Mouse (Mus musculus) limb, embryonic 14.5 days (tissue): Measurements from ENCODE around the gene Clec3a. TPM values are rescaled to one million over a fixed set of nuclear protein-coding genes. Genes with fewer than 3 reads are reported as not detected.

Experiments used
- ATAC-seq: fragments of 200-750 bp; cut with Nextera tagmentation; 2 replicates; pipeline ENCODE4 v1.8.0; 2017; ENCODE audit warnings: low read depth, moderate number of reproducible peaks, moderate TSS enrichment; ENCODE audit not compliant: low FRiP score
- DNase-seq: peaks from one replicate; pipeline ENCODE4 v3.0.0-alpha.2; 2015; ENCODE audit warnings: low spot score
- H3K27ac ChIP-seq: fragments of 300-500 bp; sonication (generic); replicated peaks from 2 replicates; pipeline ENCODE4 v1.5.1; 2014; ENCODE audit warnings: low read depth, mild to moderate bottlenecking, low read length, moderate library complexity, mixed read lengths
- H3K27me3 ChIP-seq: fragments of 300-500 bp; sonication (generic); 2 replicates; pipeline ENCODE4 v1.6.1; 2014; ENCODE audit warnings: low read length, mixed read lengths; ENCODE audit not compliant: control insufficient read depth, insufficient read depth
- H3K36me3 ChIP-seq: fragments of 300-500 bp; sonication (generic); 2 replicates; pipeline ENCODE4 v1.6.1; 2014; ENCODE audit warnings: mild to moderate bottlenecking, low read length, moderate library complexity, mixed read lengths; ENCODE audit not compliant: control insufficient read depth, insufficient read depth
- H3K4me1 ChIP-seq: fragments of 300-500 bp; sonication (generic); 2 replicates; pipeline ENCODE4 v1.6.1; 2014; ENCODE audit warnings: antibody characterized with exemption, low read length, mixed read lengths; ENCODE audit not compliant: control insufficient read depth, insufficient read depth
- H3K4me2 ChIP-seq: fragments of 300-500 bp; sonication (generic); replicated peaks from 2 replicates; pipeline ENCODE4 v1.6.1; 2014; ENCODE audit warnings: low read depth, mild to moderate bottlenecking, low read length, moderate library complexity; ENCODE audit not compliant: severe bottlenecking
- H3K4me3 ChIP-seq: fragments of 300-500 bp; sonication (generic); replicated peaks from 2 replicates; pipeline ENCODE4 v1.5.1; 2014; ENCODE audit warnings: low read length
- H3K9ac ChIP-seq: fragments of 300-500 bp; sonication (generic); 2 replicates; pipeline ENCODE4 v1.6.1; 2014; ENCODE audit warnings: mild to moderate bottlenecking, low read depth, low read length, moderate library complexity; ENCODE audit not compliant: severe bottlenecking
- H3K9me3 ChIP-seq: fragments of 300-500 bp; sonication (generic); 2 replicates; pipeline ENCODE4 v1.6.1; 2016; ENCODE audit warnings: low read length; ENCODE audit not compliant: control insufficient read depth
- POLR2A ChIP-seq: fragments of 200-500 bp; IDR thresholded peaks from 2 replicates; pipeline ENCODE4 v1.8.0; 2012; ENCODE audit warnings: inconsistent platforms, mild to moderate bottlenecking, moderate library complexity, borderline replicate concordance; ENCODE audit not compliant: insufficient read depth, insufficient read length; ENCODE audit errors: extremely low read depth
- WGBS: fragments of 180-500 bp; shearing (Covaris S2); extraction: QIAGEN DNeasy Blood & Tissue Kit; methylation state at CpG from one replicate; pipeline ENCODE4 v1.1.7; 2014; 5-methylcytosine and 5-hydroxymethylcytosine counted together
- polyA plus RNA-seq, 2 experiments: library from polyadenylated mRNA; depleted of rRNA in 1 of 2; stranded (reverse) in 1 of 2; unstranded in 1 of 2; fragments of >200 nt; fragmentation: Nextera tagmentation in 1 of 2; extraction: Ambion mirVana in 1 of 2; gene quantifications; 2 replicates each; pipeline versions ENCODE4 v1.2.1 to v1.2.3; 2012 to 2014

Clec3a gene
- polyA plus RNA-seq (2012; rRNA removed) (8.3 TPM in 2 replicates), polyA plus RNA-seq (2014; fragmentation: Nextera tagmentation; extraction: Ambion mirVana) (2.3 and 3.4 TPM in 2 replicates)

DNA sequence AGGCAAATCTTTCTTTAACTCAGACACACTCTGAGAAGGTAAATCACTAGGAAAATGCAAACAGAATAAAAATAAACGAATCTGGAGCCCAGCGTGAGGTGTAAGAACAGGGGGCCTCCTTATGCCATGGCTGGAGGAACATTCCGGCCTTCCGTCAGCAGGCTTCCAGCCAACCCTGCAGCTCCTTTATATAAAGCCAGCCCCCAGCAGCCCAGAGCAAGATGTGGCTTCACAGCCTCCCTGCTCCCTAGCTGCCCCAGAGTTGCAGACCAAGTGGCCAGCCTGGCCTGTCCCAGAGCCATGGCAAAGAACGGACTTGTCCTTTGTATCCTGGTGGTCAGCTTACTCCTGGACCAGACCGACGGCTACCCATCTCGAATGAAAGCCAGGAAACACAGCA is at the start of gene Clec3a:
Gene Clec3a, plus strand, starts transcription at position 301 of the 400 bp plus-strand sequence.
- Histone ChIP-seq H3K27me3 (no peaks in the 10 kb centered on the region), H3K4me1 (no peaks in the 10 kb centered on the region), H3K36me3 (no peaks in the 10 kb centered on the region), H3K9ac (no peak within 1 kb of the TSS), H3K27ac (no peak within 1 kb of the TSS), H3K4me2 (no peak within 1 kb of the TSS), H3K9me3 (no peaks in the 10 kb centered on the region), H3K4me3 (no peak within 1 kb of the TSS)
- ATAC-seq (no peak), DNase-seq (no peak)
- 67% methylated on average over 8 of the region's 8 CpGs for WGBS
- TF ChIP-seq POLR2A: no peak

- Histone ChIP-seq H3K36me3 (no peaks in the 10 kb centered on the region), H3K4me3 (no peak overlapping the region), H3K9me3 (no peaks in the 10 kb centered on the region), H3K27ac (no peak overlapping the region), H3K4me1 (no peaks in the 10 kb centered on the region), H3K27me3 (no peaks in the 10 kb centered on the region), H3K4me2 (0 out of 2 replicates have a peak overlapping the region, but pooled peaks have one; percentile 25), H3K9ac (no peak overlapping the region)
- ATAC-seq (no peak), DNase-seq (peak; percentile 78)
- 38% methylated on average over 27 of the region's 27 CpGs for WGBS
- no peak for TF ChIP-seq POLR2A
Measured at GRCm38 (mm10) chr8:114369038-114369976, 48.6 kb upstream of the Clec3a start.

DNA sequence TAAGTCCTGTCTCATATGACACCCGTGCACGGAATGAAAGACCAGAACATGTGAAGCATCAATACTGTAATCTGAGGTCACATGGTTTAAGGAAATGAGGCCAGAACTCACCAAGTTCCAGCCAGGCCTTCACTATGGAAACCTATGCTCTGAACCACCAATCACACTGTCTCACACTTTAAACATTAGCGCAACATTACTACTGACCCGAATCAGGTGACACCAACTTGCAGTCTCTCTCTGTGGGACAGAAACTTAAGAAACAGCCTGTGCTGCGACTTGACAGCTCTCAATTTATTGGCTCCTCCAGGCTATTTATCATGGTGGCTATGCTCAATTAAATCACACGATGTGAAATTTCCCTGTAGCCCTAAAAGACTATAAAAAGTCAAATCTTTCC is 43.5 kb upstream of the Clec3a start:
- H3K36me3 ChIP-seq: no peaks in the 10 kb centered on the region
- H3K9ac ChIP-seq: no peak overlapping the region
- no peak overlapping the region for H3K27ac ChIP-seq
- no peak overlapping the region for H3K4me2 ChIP-seq
- no peaks in the 10 kb centered on the region for H3K27me3 ChIP-seq
- H3K4me3 ChIP-seq: no peak overlapping the region
- no peaks in the 10 kb centered on the region for H3K4me1 ChIP-seq
- ATAC-seq: no peak
- no peak for DNase-seq
- 55% methylated on average over 6 of the region's 6 CpGs for WGBS
- H3K9me3 ChIP-seq: no peaks in the 10 kb centered on the region
- no peak for TF ChIP-seq POLR2A

- WGBS: 89% methylated on average over 3 of the region's 3 CpGs
- Histone ChIP-seq H3K9ac (no peak overlapping the region), H3K4me2 (no peak overlapping the region), H3K36me3 (no peaks in the 10 kb centered on the region), H3K4me3 (no peak overlapping the region), H3K9me3 (no peaks in the 10 kb centered on the region), H3K27me3 (no peaks in the 10 kb centered on the region), H3K27ac (no peak overlapping the region), H3K4me1 (no peaks in the 10 kb centered on the region)
- DNase-seq (no peak), ATAC-seq (no peak)
- TF ChIP-seq POLR2A: no peak
Measured at GRCm38 (mm10) chr8:114384189-114384588, 33.7 kb upstream of the Clec3a start.

DNA sequence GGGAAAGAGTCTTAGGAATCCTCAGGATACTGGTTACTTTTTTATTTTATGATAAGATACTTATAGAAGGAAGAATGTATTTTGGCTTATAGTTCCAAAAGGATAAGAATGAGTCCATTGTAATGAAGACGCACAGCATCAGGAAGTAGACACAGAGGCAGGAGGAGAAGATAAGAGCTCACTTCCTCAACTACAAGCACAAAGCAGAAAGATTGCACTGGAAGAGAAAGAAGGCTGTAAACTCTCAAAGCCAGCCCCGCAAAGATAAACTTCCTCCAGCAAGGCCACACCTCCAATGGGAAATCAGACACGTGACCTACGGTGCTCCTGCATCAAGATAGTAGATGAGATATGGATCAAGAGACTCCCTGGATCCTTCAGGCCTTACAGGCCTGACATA is 30.4 kb upstream of the Clec3a start:
- Histone ChIP-seq H3K27ac (no peak overlapping the region), H3K36me3 (no peaks in the 10 kb centered on the region), H3K4me2 (no peak overlapping the region), H3K4me1 (no peaks in the 10 kb centered on the region), H3K9ac (no peak overlapping the region), H3K27me3 (no peaks in the 10 kb centered on the region), H3K4me3 (no peak overlapping the region), H3K9me3 (no peaks in the 10 kb centered on the region)
- ATAC-seq (no peak), DNase-seq (no peak)
- no peak for TF ChIP-seq POLR2A
- WGBS: 69% methylated on average over 4 of the region's 4 CpGs
